Mouse (Mus musculus): ENCODE measurements around the gene Hjurp.

GRCm38 (mm10) chr1:88309905-88310304 lies 32.5 kb upstream of the Hjurp start:
- TF ChIP-seq CTCF (conservative IDR thresholded peaks at IDR 0.05 in 1 of 2, IDR thresholded peaks at IDR 0.05 in 1 of 2; ENCODE audit: low read depth in 2 of 2, low read length in 2 of 2) (no peak), ETS1 (conservative IDR thresholded peaks at IDR 0.05; ENCODE audit: low read depth, low read length) (no peak), KAT2A (IDR thresholded peaks at IDR 0.05; ENCODE audit: insufficient replicate concordance, low read length) (no peak)
